Mouse (Mus musculus) G1E (cell line): ENCODE measurements around the gene Cxcl13.

Experiments
- GATA1 ChIP-seq: IDR thresholded peaks from 2 replicates; pipeline ENCODE4 v1.6.1; 2012; ENCODE audit warnings: borderline replicate concordance, low read length, inconsistent platforms, mixed read lengths
- POLR2AphosphoS5 ChIP-seq: IDR thresholded peaks from 2 replicates; pipeline ENCODE4 v1.6.1; 2012; ENCODE audit warnings: low read depth, low read length, inconsistent platforms; ENCODE audit not compliant: insufficient replicate concordance

DNA sequence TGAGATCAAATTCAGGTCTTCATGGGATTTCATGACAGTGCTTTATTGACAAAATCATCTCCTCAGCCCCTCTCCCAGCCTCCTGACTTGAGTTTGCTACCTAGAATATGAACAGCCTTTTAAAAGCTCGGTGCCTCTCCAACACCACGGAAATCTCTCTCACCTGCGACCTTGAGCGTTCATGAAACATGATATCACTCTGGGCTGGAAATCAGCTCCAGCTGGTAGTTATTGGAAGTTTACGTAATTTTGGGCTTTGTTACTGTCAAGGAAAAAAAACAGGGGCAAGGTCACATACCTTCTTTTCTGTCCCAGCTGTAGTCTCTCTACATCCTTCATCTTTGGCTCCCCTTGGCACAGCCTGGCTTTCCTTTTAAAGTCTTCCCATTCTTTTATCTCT, 20.7 kb upstream of the Cxcl13 start:
- TF ChIP-seq GATA1 (no peak), POLR2AphosphoS5 (no peak)
